Mouse (Mus musculus) CD4-positive, CD25-positive, alpha-beta regulatory T cell (primary cell): Measurements from ENCODE around the gene Fam124b. TPM values are rescaled to one million over a fixed set of nuclear protein-coding genes. Genes with fewer than 3 reads are reported as not detected.

Experiments
- polyA plus RNA-seq: library from polyadenylated mRNA; unstranded; fragments of 100-300 nt; shearing (Covaris generic); gene quantifications from one replicate; pipeline ENCODE4 v1.2.1, GENCODE M21; 2017

Gene Fam124b
- 5.5 TPM for polyA plus RNA-seq

GRCm38 (mm10) chr1:80218268-80218667 lies at the start of gene Fam124b:
Gene Fam124b (minus strand): TSS chr1:80218473.

Other genes with a start within 250 kb of the Fam124b start
- 222 TPM for gene Cul3, start 122.0 kb upstream of the Fam124b start, polyA plus RNA-seq
- not detected for gene Gm45261, start 243.0 kb upstream of the Fam124b start, polyA plus RNA-seq